Mouse (Mus musculus) stomach, embryonic 14.5 days (tissue): ENCODE measurements around the gene Musk. TPM values are rescaled to one million over a fixed set of nuclear protein-coding genes. Genes with fewer than 3 reads are reported as not detected.

Experiments used
- ATAC-seq: fragments of 200-750 bp; cut with Nextera tagmentation; 2 replicates; pipeline ENCODE4 v1.8.0; 2017; ENCODE audit warnings: low read depth, moderate TSS enrichment; ENCODE audit not compliant: insufficient number of reproducible peaks, insufficient read depth, low FRiP score
- H3K27ac ChIP-seq: fragments of 300-500 bp; sonication (generic); 2 replicates; pipeline ENCODE4 v1.5.1; 2014; ENCODE audit warnings: mild to moderate bottlenecking, low read length, moderate library complexity, mixed read lengths
- H3K27me3 ChIP-seq: fragments of 300-500 bp; sonication (generic); 2 replicates; pipeline ENCODE4 v1.6.1; 2014; ENCODE audit warnings: low read length, control low read depth, mixed read lengths; ENCODE audit not compliant: control insufficient read depth, insufficient read depth
- H3K36me3 ChIP-seq: fragments of 300-500 bp; sonication (generic); 2 replicates; pipeline ENCODE4 v1.6.1; 2014; ENCODE audit warnings: mild to moderate bottlenecking, control low read depth, low read length, moderate library complexity, mixed read lengths; ENCODE audit not compliant: control insufficient read depth, insufficient read depth
- H3K4me1 ChIP-seq: fragments of 300-500 bp; sonication (generic); 2 replicates; pipeline ENCODE4 v1.6.1; 2014; ENCODE audit warnings: low read length, control low read depth, mixed read lengths; ENCODE audit not compliant: control insufficient read depth, insufficient read depth
- H3K4me2 ChIP-seq: fragments of 300-500 bp; sonication (generic); replicated peaks from 2 replicates; pipeline ENCODE4 v1.6.1; 2014; ENCODE audit warnings: low read depth, low read length, control low read depth
- H3K4me3 ChIP-seq: fragments of 300-500 bp; sonication (generic); 2 replicates; pipeline ENCODE4 v1.5.1; 2014; ENCODE audit warnings: low read depth, low read length, control low read depth
- H3K9ac ChIP-seq: fragments of 300-500 bp; sonication (generic); replicated peaks from 2 replicates; pipeline ENCODE4 v1.6.1; 2014; ENCODE audit warnings: low read depth, mild to moderate bottlenecking, control low read depth, low read length, moderate library complexity, mixed read lengths
- H3K9me3 ChIP-seq: fragments of 300-500 bp; sonication (generic); 2 replicates; pipeline ENCODE4 v1.6.1; 2016; ENCODE audit warnings: low read depth, low read length, control low read depth; ENCODE audit not compliant: control insufficient read depth
- WGBS: fragments of 180-500 bp; shearing (Covaris S2); extraction: QIAGEN DNeasy Blood & Tissue Kit; methylation state at CpG from one replicate; pipeline ENCODE4 v1.1.7; 2014; 5-methylcytosine and 5-hydroxymethylcytosine counted together
- polyA plus RNA-seq: library from polyadenylated mRNA; unstranded; fragments of >200 nt; fragmentation: Nextera tagmentation; extraction: Ambion mirVana; gene quantifications from 2 replicates; pipeline ENCODE4 v1.2.1, GENCODE M21; 2014

Gene Musk
- polyA plus RNA-seq, 1 experiment from 2014 or later: 0.68 TPM

DNA sequence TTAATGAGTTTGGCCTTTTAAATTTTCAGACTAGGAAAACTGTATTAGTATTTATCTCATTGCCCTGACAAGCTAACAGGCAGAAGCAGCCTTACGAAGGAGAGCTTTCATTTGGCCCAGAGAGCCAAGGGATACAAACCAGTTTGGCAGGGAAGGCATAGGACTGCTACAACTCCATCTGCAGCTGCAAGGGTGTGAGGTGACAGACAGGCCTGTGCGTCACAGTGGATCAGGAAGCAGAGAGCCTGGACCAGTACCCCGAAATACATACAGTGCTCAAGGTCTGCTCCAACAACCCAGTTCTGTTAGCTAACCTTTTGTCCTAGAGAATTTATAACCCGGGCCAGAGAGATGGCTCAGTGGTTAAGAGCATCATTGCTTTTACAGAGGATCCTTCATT lies 42.5 kb downstream of the Musk start:
- Histone ChIP-seq H3K4me2 (no peak overlapping the region), H3K4me3 (no peak overlapping the region), H3K27me3 (no peaks in the 10 kb centered on the region), H3K4me1 (no peaks in the 10 kb centered on the region), H3K27ac (no peak overlapping the region), H3K36me3 (no peaks in the 10 kb centered on the region), H3K9me3 (peaks cover 3% of the 10 kb centered on the region; the same call in 1 of the 2 replicates), H3K9ac (no peak overlapping the region)
- no peak for ATAC-seq
- WGBS: 85% methylated on average over 4 of the region's 4 CpGs

DNA sequence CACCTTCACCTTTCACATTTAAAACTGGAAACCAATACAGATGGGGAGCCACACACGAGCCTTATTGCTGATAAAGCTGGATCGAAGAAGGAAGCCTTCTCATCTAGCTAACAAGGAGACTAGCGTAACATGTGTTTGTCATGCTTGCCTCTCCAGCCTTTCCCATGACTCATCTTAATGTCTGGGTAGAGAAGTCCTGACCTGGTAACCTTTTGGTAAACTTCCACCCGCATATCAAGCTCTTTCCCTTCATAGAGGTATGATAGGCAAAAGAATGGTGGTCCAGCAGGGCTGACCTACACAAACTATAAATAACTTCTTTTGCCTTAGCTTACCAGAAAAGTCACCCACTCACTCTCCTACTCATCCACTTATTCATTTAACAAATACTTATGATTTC lies 44.3 kb downstream of the Musk start:
- no peak overlapping the region for H3K9ac ChIP-seq
- no peak overlapping the region for H3K4me2 ChIP-seq
- H3K4me3 ChIP-seq: no peak overlapping the region
- 84% methylated on average over 4 of the region's 4 CpGs for WGBS
- no peak overlapping the region for H3K27ac ChIP-seq
- no peaks in the 10 kb centered on the region for H3K9me3 ChIP-seq
- no peaks in the 10 kb centered on the region for H3K27me3 ChIP-seq
- H3K4me1 ChIP-seq: no peaks in the 10 kb centered on the region
- H3K36me3 ChIP-seq: no peaks in the 10 kb centered on the region
- ATAC-seq: no peak

DNA sequence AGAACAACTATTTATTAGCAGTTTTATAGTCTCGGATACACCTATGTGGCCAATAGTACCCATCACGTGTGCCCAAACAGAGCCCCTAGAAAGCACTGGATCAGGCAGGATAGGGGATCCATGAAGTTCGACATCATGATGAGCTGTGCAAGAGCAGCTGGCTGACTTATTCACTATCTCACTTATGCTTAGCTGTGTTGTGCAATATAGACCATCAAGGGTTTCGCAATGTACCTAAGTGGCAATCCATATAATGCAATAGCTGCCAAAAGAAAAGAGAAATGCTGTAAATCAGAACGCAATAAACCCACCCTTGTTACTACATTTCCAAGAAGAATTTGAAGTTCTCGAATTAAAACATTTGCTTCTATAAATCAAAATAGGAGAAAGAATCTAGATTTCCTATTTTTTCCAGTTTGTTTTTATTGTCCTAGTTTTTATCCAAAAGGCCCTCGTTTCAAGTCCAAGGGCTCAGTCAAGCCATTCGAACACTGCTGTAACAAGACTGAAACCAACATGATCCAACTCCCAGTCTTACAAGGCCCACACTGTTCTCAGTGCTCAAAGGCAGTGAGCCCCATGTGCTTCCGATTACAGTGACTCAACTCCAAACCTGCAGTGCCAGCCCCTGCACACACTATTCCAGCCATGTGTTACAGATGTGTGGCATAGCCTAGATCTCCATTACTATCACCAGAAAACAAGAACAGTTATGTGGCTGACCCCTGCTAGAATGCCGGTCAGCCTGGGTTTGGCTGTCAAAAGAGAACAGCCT lies 45.3 kb downstream of the Musk start:
- Histone ChIP-seq H3K4me2 (no peak overlapping the region), H3K9ac (no peak overlapping the region), H3K36me3 (no peaks in the 10 kb centered on the region), H3K9me3 (no peaks in the 10 kb centered on the region), H3K4me1 (no peaks in the 10 kb centered on the region), H3K27ac (no peak overlapping the region), H3K4me3 (no peak overlapping the region), H3K27me3 (no peaks in the 10 kb centered on the region)
- WGBS: 87% methylated on average over 10 of the region's 10 CpGs
- no peak for ATAC-seq

DNA sequence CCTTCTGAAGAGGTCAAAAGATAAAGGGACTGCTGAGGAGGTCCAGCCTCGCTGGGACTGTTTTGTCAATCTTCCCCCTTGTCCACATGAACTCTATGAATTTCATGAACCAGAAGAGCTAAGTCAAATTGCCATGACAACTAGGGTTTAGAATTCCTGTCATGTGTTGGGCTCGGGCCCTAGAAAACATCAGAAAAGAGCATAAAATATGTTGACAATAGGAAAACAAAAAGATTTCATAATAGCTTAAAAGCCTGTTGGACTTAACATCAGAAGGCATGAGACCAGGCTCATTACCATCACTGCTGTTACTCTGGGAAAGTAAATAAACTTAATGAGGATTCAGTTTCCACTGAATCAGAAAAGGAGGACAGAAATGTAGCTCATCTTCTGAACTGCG lies 46.6 kb downstream of the Musk start:
- H3K9me3 ChIP-seq: no peaks in the 10 kb centered on the region
- no peaks in the 10 kb centered on the region for H3K4me1 ChIP-seq
- no peak overlapping the region for H3K9ac ChIP-seq
- H3K4me2 ChIP-seq: no peak overlapping the region
- H3K36me3 ChIP-seq: no peaks in the 10 kb centered on the region
- no peak overlapping the region for H3K4me3 ChIP-seq
- 47% methylated on average over 3 of the region's 3 CpGs for WGBS
- H3K27ac ChIP-seq: no peak overlapping the region
- H3K27me3 ChIP-seq: no peaks in the 10 kb centered on the region
- ATAC-seq: no peak

DNA sequence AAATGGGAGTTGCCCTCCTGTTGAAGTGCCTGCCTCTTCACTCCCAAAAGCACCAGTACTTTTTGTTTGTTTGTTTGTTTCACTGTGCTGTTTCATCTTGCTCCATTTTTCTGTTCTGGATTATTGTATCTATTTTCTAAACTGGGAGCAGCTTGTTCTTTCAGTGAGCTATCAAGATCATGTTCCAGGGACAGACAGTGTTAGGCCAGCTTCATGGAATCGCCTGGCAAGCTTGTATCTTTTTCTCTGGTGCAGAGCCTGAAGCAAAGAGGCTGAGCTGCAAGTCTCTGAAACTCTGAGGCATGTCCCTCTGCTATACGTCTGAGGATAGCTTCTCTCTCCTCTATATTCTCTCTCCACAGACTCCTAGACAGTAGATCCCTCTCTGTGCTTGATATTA lies 50.5 kb downstream of the Musk start:
- H3K9ac ChIP-seq: no peak overlapping the region
- ATAC-seq: no peak
- no peaks in the 10 kb centered on the region for H3K36me3 ChIP-seq
- no peak overlapping the region for H3K4me3 ChIP-seq
- no peaks in the 10 kb centered on the region for H3K27me3 ChIP-seq
- H3K27ac ChIP-seq: no peak overlapping the region
- H3K4me2 ChIP-seq: no peak overlapping the region
- H3K4me1 ChIP-seq: no peaks in the 10 kb centered on the region
- no peaks in the 10 kb centered on the region for H3K9me3 ChIP-seq
- WGBS: 82% methylated on average over 2 of the region's 2 CpGs

DNA sequence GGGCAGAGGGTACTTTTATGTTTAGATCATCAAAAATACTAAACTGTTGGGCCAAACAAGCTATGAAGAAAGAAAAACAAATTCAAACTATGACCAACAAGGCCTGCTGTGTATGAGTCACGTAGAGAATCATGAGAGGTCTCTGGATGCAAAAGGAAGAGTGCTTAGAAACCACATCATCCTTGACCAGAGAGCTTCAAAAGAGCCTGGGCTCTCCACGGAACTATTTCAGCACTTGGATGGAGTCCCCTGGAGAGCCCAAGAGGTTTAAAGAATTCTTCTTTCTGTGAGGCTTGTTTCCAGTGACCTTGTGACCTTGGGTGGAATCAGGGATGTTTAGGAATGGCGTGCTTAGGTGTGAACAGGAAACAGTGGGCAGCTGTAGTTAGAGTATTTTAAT lies 53.5 kb downstream of the Musk start:
- Histone ChIP-seq H3K4me2 (no peak overlapping the region), H3K36me3 (no peaks in the 10 kb centered on the region), H3K4me1 (no peaks in the 10 kb centered on the region), H3K27ac (no peak overlapping the region), H3K27me3 (no peaks in the 10 kb centered on the region), H3K9me3 (no peaks in the 10 kb centered on the region), H3K9ac (no peak overlapping the region), H3K4me3 (no peak overlapping the region)
- WGBS: 46% methylated on average over 3 of the region's 3 CpGs
- ATAC-seq: no peak

DNA sequence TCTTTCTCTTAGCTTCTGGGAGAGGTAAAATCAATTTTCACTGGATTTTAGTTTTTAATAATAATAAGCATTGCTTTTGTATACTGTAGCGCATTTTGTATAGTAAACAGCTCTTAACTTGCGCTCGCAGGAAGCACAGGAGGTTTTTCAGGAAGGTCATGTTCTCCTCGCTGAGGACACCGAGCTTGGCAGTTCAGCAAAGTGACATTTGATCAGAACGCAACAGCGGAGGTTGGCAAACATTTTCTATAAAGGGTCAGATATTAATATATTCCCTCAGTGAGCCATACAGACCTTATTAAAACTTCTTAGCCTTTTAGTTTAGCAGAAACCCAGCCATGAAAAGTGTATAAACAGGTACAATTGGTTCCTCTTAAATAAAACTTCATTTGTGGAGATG lies 64.4 kb downstream of the Musk start:
- 79% methylated on average over 7 of the region's 7 CpGs for WGBS
- no peak for ATAC-seq
- no peaks in the 10 kb centered on the region for H3K9me3 ChIP-seq
- H3K4me1 ChIP-seq: no peaks in the 10 kb centered on the region
- H3K27ac ChIP-seq: no peak overlapping the region
- H3K4me3 ChIP-seq: no peak overlapping the region
- H3K27me3 ChIP-seq: no peaks in the 10 kb centered on the region
- H3K4me2 ChIP-seq: no peak overlapping the region
- no peaks in the 10 kb centered on the region for H3K36me3 ChIP-seq
- H3K9ac ChIP-seq: no peak overlapping the region

DNA sequence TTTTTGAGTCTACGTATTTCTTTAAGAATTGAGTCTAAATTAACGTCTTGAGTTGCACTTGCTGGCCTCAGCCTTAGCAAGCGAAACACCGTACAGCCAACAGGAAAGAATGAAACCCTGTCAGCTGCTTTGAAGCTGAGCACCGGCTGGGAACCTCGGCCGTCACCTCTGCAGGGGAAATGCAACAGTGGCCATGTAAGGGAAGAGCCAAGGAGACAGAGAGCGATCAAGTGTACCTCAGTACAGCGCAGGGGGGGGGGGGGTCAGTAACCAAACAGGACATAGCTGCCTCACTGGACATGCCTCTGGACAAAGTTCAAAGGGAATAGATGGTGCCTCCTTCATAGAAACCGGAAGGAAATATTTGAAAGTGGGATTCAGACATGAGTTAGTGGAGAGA lies 65.4 kb downstream of the Musk start:
- ATAC-seq: no peak
- no peaks in the 10 kb centered on the region for H3K36me3 ChIP-seq
- no peak overlapping the region for H3K4me2 ChIP-seq
- H3K4me1 ChIP-seq: no peaks in the 10 kb centered on the region
- H3K4me3 ChIP-seq: no peak overlapping the region
- H3K9ac ChIP-seq: no peak overlapping the region
- no peaks in the 10 kb centered on the region for H3K27me3 ChIP-seq
- no peaks in the 10 kb centered on the region for H3K9me3 ChIP-seq
- WGBS: 69% methylated on average over 10 of the region's 10 CpGs
- H3K27ac ChIP-seq: no peak overlapping the region

DNA sequence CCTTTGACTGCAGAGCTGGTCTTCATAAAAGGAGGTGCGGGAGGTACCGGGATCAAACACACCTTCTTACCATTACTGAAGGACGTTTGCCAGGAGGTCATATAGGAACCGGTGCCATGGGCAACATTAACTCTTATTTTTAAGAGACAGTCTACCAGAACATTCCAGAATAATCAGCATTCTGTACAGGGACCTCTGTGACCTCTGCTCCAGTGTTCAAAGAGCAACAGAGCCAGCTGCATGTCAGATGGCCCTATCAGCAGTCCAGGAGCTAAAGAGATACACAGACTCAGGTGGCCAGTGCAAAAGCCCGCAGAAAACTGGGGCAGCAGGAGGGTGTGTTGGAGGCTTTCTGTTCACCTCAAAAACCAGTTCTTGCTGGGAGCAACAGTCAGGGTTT lies 65.8 kb downstream of the Musk start:
- WGBS: 76% methylated on average over 5 of the region's 5 CpGs
- H3K27ac ChIP-seq: no peak overlapping the region
- no peaks in the 10 kb centered on the region for H3K9me3 ChIP-seq
- H3K9ac ChIP-seq: no peak overlapping the region
- H3K4me3 ChIP-seq: no peak overlapping the region
- H3K4me1 ChIP-seq: no peaks in the 10 kb centered on the region
- no peaks in the 10 kb centered on the region for H3K36me3 ChIP-seq
- ATAC-seq: no peak
- H3K4me2 ChIP-seq: no peak overlapping the region
- no peaks in the 10 kb centered on the region for H3K27me3 ChIP-seq
